Mouse (Mus musculus) cortical plate, adult 2 months (tissue): ENCODE measurements around the gene Cplane1.

Experiments
- CTCF ChIP-seq: fragments of 200-500 bp; IDR thresholded peaks from 2 replicates; pipeline ENCODE4 v1.5.1; 2011; ENCODE audit warnings: mild to moderate bottlenecking, control low read depth, low read length; ENCODE audit not compliant: insufficient read depth; ENCODE audit errors: extremely low read depth
- POLR2A ChIP-seq: fragments of 200-500 bp; IDR thresholded peaks from 2 replicates; pipeline ENCODE4 v1.6.1; 2011; ENCODE audit warnings: mild to moderate bottlenecking, low read length, control low read depth; ENCODE audit not compliant: insufficient read depth; ENCODE audit errors: extremely low read depth

DNA sequence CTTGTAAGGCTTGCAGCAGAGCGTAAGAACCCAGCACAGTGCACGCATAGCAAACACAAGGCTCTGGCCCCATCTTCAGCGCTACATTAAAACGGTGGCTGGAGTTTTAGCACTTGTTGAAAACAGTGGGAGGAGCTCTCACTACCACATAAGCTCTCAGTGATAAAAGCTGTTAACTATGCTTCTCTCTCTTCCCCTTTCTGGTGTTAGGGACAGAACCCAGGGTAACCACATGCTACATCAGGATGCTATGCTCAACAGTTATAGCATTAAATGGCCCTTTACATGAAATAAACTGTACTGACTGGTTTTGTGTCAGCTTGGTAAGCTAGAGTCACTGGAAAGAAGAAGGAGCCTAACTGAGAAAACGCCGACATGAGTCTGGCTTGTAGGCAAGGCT is 125.2 kb downstream of the Cplane1 start:
- no peak for TF ChIP-seq CTCF
- TF ChIP-seq POLR2A, result no peak
